Mouse (Mus musculus) yolk sac, embryonic 10.5 days (tissue): ENCODE measurements around the gene Map2k6.
A peak's percentile ranks its signal among the peaks of the same experiment; 100 is the strongest.
"Not testable (repeated sequence)": the region's sequence is repeated elsewhere in the genome, so short reads cannot be mapped to it uniquely, and the experiment has no call there.

ENCODE experiments used
- DNase-seq: peaks from one replicate; pipeline ENCODE4 v3.0.0-alpha.2; 2017; ENCODE audit warnings: low spot score

The Map2k6 gene

DNA sequence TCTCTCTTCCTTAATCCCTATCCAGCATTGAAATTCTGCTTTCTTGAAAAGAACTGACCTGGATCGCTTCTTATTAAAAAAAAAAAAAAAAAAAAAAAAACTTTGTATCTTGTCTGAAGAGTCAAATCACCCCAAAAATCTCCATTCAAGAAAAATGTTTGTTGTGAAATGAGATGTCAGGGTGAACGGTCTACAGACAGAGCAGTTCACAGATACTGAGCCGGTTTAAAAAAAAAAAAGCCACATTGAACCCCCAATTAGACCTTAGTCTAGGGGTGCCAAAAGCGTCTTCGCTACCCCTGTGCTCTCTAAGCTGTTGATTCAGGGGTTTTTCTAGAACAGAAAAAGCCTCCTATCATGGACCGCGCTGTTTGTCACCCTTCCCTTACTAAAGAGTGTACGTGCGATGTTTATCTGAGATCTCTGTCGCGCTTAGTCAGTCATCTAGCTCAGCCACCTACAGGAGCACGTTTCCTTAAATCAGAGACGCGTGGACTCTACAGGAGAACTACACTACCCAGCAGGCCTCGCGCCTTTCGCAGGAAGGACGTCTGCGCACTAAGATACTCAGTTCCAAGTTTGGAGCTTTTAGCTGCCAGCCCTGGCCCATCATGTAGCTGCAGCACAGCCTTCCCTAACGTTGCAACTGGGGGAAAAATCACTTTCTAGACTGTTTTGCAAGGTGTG lies at the start of gene Map2k6:
Gene Map2k6, plus strand, starts transcription at position 570 of the 687 bp plus-strand sequence.
- peak; percentile 88 for DNase-seq

DNA sequence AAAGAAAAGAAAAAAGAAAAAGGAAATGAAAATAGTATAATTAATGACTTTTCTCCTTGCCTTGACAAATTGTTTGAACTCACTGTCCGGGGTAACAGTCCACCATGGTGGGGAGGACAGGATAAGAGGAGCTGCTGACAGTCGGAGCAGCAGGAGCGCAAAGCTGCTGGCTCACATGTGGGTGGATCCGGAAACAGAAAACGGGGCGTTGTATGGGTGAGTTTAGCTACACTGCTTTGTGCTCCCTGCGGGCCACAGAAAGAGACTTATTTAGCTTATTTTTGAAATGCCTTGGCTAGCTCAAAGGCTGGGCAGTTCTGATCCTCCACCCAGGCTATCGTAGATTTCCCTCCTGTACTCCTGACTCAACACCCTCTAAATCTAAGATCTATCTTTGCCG lies 44.7 kb upstream of the Map2k6 start:
- DNase-seq, result no peak

GRCm38 (mm10) chr11:110355131-110355530 lies 43.8 kb upstream of the Map2k6 start:
- DNase-seq, result not testable (repeated sequence)

DNA sequence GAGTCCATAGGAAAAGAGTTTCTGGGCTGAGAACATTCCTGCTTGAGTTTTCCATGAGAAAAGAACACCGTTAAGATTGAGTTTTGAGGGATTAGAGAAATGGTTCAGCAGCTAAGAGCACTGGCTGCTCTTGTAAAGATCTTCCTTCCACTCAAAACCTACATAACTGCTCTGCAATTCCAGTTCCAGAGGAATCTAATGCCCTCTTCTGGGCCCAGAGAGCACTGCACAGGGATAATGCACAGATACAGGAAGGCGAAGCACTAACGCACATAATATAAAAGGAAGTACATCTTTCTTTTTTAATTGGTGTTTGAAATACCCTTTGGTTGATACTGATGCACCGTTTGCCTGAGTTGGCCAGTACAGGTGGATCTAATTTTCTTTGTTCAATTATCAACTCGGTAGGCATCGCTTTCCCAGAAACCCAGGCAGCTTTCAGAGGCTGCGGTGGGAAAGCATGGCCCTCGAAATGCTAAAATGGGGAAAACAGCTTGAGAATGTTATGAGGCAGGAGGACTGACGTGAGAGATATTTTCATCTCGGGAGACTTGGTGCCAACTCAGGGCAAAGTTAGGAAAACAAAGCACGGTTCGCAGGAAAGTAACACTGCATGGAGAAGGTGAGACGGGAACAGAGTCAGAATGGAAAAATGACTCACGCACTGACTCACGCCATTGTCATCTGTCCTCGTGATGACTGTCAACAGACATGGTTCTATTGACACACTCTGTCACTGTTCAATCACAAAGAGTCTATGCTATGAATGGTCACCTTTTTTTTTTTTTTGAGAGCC lies 41.0 kb upstream of the Map2k6 start:
- peak; percentile 16 for DNase-seq

DNA sequence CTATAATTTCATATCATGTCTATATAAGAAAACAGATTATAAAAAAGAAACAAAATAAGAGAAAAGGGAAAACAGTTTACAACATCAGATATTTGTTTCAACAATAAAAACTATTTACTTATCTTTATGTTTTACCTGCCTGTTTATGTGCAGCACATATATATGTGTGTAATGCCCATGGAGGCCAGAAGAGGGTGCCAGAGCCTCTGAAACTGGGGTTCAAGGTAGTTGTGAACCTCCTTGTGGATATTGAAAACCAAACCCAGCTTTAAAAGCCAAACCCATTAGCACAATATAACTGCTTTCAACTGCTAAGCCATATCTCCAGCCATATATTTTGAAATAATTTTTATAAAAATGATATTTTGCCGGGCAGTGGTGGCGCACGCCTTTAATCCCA lies 33.9 kb upstream of the Map2k6 start:
- no peak for DNase-seq

GRCm38 (mm10) chr11:110366902-110367301 lies 32.0 kb upstream of the Map2k6 start:
- DNase-seq, result no peak

DNA sequence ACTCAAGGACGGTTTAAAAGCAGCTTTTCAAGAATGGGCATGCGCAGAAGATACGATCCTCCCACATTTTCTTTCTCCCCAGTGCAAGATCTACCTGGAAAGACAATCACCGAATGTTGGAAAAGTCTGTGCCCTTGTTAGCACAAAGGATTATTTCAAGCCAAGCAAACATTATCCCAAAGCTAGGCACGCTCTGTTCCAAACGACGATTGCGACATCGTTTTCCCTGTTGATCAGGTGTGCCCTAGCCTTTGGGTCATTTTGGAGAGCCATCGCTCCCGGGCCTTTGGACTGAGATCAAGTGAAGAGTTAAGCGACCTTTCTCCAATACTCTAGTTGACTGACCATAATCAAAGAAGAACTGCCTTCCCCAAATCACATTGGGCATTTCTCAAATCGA lies 31.3 kb upstream of the Map2k6 start:
- peak; percentile 63 for DNase-seq

- DNase-seq, result no peak
These were observed 29.5 kb upstream of the Map2k6 start for GRCm38 (mm10) chr11:110369312-110370019.

DNA sequence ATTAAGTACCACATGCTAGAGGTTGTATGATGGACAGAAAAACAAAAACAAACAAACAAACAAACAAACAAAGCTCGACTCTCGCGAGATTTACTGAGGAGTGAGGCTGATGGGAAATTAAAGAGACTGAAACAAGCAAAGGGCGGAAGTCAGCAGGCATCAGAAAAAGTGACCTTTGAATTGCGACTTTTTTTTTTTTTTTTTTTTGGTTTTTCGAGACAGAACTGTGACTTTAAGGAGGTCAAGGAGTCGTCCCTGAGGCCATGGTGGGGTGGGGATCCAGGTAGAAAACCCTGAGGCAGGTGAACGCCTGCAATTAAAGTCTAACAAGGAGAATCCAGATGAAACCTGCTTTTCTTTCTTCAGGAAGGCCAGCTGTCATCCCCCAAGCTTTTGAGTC lies 27.1 kb upstream of the Map2k6 start:
- no peak for DNase-seq

- no peak for DNase-seq
These were observed 26.5 kb upstream of the Map2k6 start for GRCm38 (mm10) chr11:110372266-110372954.

DNA sequence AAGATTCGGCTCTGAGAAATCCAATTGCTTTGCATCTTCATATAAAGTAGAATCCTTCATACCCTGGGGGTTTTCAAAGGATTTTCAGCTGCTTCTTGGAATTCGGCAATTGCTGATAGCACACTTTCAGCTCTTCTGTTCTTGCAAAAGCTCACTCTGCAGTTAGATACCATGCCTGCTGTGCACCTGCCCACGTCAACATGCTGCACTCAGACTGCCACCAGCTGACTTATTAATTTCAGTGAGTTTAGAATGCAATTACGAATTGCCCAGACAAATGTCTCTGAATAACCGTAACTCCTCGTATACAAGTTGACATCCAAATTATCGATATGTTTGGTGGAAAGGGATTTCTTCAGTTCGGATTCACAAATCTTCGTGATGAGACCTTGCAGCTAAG lies 24.9 kb upstream of the Map2k6 start:
- no peak for DNase-seq

GRCm38 (mm10) chr11:110379661-110380309 lies 19.1 kb upstream of the Map2k6 start:
- peak; percentile 91 for DNase-seq

- DNase-seq, result no peak
These were observed 18.6 kb upstream of the Map2k6 start for GRCm38 (mm10) chr11:110380310-110380668.

- no peak for DNase-seq
These were observed 13.4 kb upstream of the Map2k6 start for GRCm38 (mm10) chr11:110385487-110385886.

DNA sequence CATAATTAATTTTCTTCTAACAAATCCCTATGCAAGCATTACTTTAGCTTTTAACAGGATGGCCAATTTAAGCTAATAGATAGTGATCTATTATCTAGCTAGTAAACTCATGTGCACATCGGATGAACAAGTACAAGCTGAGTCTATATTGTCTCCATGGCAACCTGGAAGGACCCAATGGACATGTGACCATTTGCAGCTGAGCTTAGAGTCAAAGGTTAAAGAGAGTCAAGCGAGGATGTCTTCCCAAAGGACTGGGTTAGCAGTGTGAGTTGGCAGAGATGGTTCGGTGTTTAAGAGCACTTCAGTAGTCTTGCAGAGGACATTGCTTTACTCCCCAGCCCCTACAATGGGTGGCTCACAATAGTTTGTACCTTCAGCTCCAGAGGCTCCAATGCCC lies 6.2 kb upstream of the Map2k6 start:
- DNase-seq, result peak; percentile 47

GRCm38 (mm10) chr11:110394788-110395452 lies 4.0 kb upstream of the Map2k6 start:
- no peak for DNase-seq

- no peak for DNase-seq
These were observed 2.8 kb upstream of the Map2k6 start for GRCm38 (mm10) chr11:110396085-110396484.

- no peak for DNase-seq
These were observed 573 bp downstream of the Map2k6 start for GRCm38 (mm10) chr11:110399240-110400150.

GRCm38 (mm10) chr11:110400283-110400682 lies 1.4 kb downstream of the Map2k6 start:
- no peak for DNase-seq

- no peak for DNase-seq
These were observed 3.7 kb downstream of the Map2k6 start for GRCm38 (mm10) chr11:110402671-110403070.
